Mouse (Mus musculus): ENCODE measurements around the gene Rgl2. TPM values are rescaled to one million over a fixed set of nuclear protein-coding genes. Genes with fewer than 3 reads are reported as not detected.

Rgl2 gene
- polyA plus RNA-seq, 1 experiment: 272 TPM

- WGBS: 92% methylated on average over 15 of the region's 15 CpGs
- DNase-seq: no peak
- Histone ChIP-seq H3K4me1 (ENCODE audit: control insufficient read depth, insufficient read depth, low read length) (peaks cover 3% of the 10 kb centered on the region), H3K4me3 (replicated peaks; ENCODE audit: extremely low read depth, low read depth, low read length) (no peak overlapping the region)
- TF ChIP-seq CTCF (IDR thresholded peaks at IDR 0.05; ENCODE audit: insufficient read depth, low read length) (no peak), POLR2A (IDR thresholded peaks at IDR 0.05; ENCODE audit: borderline replicate concordance, extremely low read depth, low read depth, low read length) (no peak)
Measured at GRCm38 (mm10) chr17:33959948-33960347, 30.6 kb downstream of the Rgl2 start.

GRCm38 (mm10) chr17:33962876-33963275 is 33.5 kb downstream of the Rgl2 start:
- WGBS: 91% methylated on average over 7 of the region's 7 CpGs
- DNase-seq: no peak
- H3K4me3 ChIP-seq (replicated peaks; ENCODE audit: extremely low read depth, low read depth, low read length): no peak overlapping the region
- no peak for TF ChIP-seq POLR2A (IDR thresholded peaks at IDR 0.05; ENCODE audit: borderline replicate concordance, extremely low read depth, low read depth, low read length)
- TF ChIP-seq CTCF (IDR thresholded peaks at IDR 0.05; ENCODE audit: insufficient read depth, low read length): no peak
- H3K4me1 ChIP-seq (ENCODE audit: control insufficient read depth, insufficient read depth, low read length): no peaks in the 10 kb centered on the region

DNA sequence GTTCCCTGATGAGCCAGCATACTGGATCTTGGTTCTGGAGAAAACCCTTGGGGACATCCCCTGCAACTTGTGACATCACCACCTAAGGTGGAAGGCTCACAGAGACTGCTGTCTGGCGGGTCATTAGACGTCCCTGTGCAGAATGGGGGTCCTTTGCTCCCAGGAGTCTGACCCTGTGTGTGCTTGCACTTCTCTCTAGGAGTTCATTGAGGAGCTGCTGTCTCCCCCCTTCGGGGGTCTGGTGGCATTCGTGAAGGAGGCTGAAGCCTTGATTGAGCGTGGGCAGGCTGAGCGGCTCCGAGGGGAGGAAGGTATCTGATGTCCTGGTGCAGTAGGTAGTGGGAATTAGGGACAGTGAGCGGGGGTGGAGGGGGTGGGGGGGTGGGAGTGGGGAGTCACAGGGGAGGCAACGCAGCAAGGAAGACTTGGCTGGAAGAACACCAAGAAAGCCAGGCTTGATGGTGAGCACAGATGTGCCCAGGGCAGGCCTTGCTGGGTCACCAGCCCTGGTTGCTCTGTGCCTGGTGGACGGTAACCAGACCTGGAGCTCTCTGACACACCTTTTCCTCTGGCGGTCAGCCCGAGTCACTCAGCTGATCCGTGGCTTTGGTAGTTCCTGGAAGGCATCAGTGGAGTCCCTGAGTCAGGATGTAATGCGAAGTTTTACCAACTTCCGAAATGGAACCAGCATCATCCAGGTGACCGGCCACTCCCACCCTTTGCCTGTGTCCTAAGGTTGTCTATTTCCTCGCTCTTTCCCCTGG is 35.9 kb downstream of the Rgl2 start:
- H3K4me3 ChIP-seq (replicated peaks; ENCODE audit: extremely low read depth, low read depth, low read length): no peak overlapping the region
- H3K4me1 ChIP-seq (ENCODE audit: control insufficient read depth, insufficient read depth, low read length): no peaks in the 10 kb centered on the region
- DNase-seq: no peak
- 89% methylated on average over 17 of the region's 17 CpGs for WGBS
- TF ChIP-seq CTCF (IDR thresholded peaks at IDR 0.05; ENCODE audit: insufficient read depth, low read length): no peak
- no peak for TF ChIP-seq POLR2A (IDR thresholded peaks at IDR 0.05; ENCODE audit: borderline replicate concordance, extremely low read depth, low read depth, low read length)

DNA sequence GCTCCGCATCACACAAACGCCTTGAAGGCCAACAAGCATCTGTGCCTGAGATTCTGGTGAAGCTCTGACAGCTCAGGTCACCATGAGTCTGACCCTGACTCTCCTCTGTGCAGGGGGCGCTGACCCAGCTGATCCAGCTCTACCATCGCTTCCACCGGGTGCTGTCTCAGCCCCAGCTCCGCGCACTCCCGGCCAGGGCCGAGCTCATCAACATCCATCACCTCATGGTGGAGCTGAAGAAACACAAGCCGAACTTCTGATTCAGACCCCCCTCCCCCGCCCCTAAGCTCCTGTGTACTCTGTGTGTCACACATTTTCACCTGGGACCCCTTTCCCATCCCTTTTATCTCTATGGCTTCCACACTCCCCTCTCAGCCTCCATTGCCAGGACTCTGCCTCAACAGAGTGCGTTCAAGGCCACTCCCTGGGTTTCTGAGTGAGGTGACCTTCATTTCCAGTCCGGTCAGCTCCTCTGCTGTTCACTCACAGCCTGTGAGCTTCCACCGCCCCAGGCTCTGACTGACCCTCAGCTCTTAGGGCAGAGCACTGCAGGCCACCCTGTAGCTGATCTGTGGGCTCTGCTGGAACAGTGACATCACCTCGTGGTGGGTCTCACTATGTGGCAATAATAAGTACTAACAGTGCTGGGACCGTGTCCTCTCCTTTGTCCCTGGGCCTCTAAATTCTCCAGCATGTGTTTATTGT is 36.7 kb downstream of the Rgl2 start:
- WGBS: 82% methylated on average over 16 of the region's 16 CpGs
- DNase-seq: no peak
- TF ChIP-seq POLR2A (IDR thresholded peaks at IDR 0.05; ENCODE audit: borderline replicate concordance, extremely low read depth, low read depth, low read length): no peak
- TF ChIP-seq CTCF (IDR thresholded peaks at IDR 0.05; ENCODE audit: insufficient read depth, low read length): no peak
- Histone ChIP-seq H3K4me1 (ENCODE audit: control insufficient read depth, insufficient read depth, low read length) (no peaks in the 10 kb centered on the region), H3K4me3 (replicated peaks; ENCODE audit: extremely low read depth, low read depth, low read length) (no peak overlapping the region)

GRCm38 (mm10) chr17:33968489-33968888 is 39.1 kb downstream of the Rgl2 start:
- DNase-seq: peak; percentile 80
- Histone ChIP-seq H3K4me3 (replicated peaks; ENCODE audit: extremely low read depth, low read depth, low read length) (no peak overlapping the region), H3K4me1 (ENCODE audit: control insufficient read depth, insufficient read depth, low read length) (no peaks in the 10 kb centered on the region)
- TF ChIP-seq POLR2A (IDR thresholded peaks at IDR 0.05; ENCODE audit: borderline replicate concordance, extremely low read depth, low read depth, low read length) (peak; percentile 23; the same call in 1 of the 2 replicates), CTCF (IDR thresholded peaks at IDR 0.05; ENCODE audit: insufficient read depth, low read length) (peak; percentile 95)
- WGBS: 2% methylated on average over 9 of the region's 9 CpGs

DNA sequence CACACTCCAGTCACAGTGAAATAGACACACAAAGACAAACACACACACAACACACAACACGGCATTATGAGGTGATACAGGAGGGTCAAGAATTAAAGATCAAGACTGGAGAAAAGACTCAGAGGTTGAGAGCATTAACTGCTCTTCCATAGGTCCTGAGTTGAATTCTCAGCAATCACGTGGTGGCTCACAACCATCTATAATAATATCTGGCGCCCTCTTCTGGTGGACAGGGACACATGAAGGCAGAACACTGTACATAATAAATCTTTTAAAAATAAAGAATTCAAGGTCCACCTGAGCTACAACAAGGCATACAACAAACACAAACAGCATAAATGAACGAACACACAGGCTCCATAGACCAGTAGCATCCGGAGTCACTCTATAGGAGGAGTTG is 39.6 kb downstream of the Rgl2 start:
- WGBS: 28% methylated on average over 5 of the region's 5 CpGs
- Histone ChIP-seq H3K4me1 (ENCODE audit: control insufficient read depth, insufficient read depth, low read length) (no peaks in the 10 kb centered on the region), H3K4me3 (replicated peaks; ENCODE audit: extremely low read depth, low read depth, low read length) (no peak overlapping the region)
- TF ChIP-seq POLR2A (IDR thresholded peaks at IDR 0.05; ENCODE audit: borderline replicate concordance, extremely low read depth, low read depth, low read length): no peak
- TF ChIP-seq CTCF (IDR thresholded peaks at IDR 0.05; ENCODE audit: insufficient read depth, low read length): no peak
- no peak for DNase-seq

GRCm38 (mm10) chr17:33969394-33969793 is 40.1 kb downstream of the Rgl2 start:
- Histone ChIP-seq H3K4me1 (ENCODE audit: control insufficient read depth, insufficient read depth, low read length) (no peaks in the 10 kb centered on the region), H3K4me3 (replicated peaks; ENCODE audit: extremely low read depth, low read depth, low read length) (no peak overlapping the region)
- WGBS: 76% methylated on average over 4 of the region's 4 CpGs
- DNase-seq: no peak
- TF ChIP-seq CTCF (IDR thresholded peaks at IDR 0.05; ENCODE audit: insufficient read depth, low read length): no peak
- no peak for TF ChIP-seq POLR2A (IDR thresholded peaks at IDR 0.05; ENCODE audit: borderline replicate concordance, extremely low read depth, low read depth, low read length)

- Histone ChIP-seq H3K4me3 (replicated peaks; ENCODE audit: extremely low read depth, low read depth, low read length) (no peak overlapping the region), H3K4me1 (ENCODE audit: control insufficient read depth, insufficient read depth, low read length) (no peaks in the 10 kb centered on the region)
- TF ChIP-seq CTCF (IDR thresholded peaks at IDR 0.05; ENCODE audit: insufficient read depth, low read length): no peak
- TF ChIP-seq POLR2A (IDR thresholded peaks at IDR 0.05; ENCODE audit: borderline replicate concordance, extremely low read depth, low read depth, low read length): no peak
- 11% methylated on average over 1 of the region's 1 CpGs for WGBS
- DNase-seq: no peak
Measured at GRCm38 (mm10) chr17:33972691-33973090, 43.3 kb downstream of the Rgl2 start.

DNA sequence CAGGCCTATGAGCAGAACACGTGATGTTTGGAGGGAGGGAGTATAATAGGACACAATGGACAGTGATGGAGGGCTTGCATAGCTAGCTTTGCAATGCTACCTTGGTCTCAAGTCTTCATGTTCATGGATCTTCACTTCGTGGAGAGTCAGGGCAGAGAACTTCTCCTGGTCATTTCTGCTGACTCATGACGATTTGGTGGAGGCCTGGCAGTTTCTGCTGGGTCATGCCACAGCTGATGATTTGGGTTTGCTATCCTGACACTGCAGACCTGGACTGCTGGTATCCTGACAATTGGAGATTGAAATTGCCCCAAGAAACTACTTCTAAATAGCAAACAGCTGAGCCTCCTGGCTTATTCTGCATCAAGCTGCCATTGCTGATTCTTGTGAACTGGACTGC is 44.2 kb downstream of the Rgl2 start:
- no peak for TF ChIP-seq POLR2A (IDR thresholded peaks at IDR 0.05; ENCODE audit: borderline replicate concordance, extremely low read depth, low read depth, low read length)
- TF ChIP-seq CTCF (IDR thresholded peaks at IDR 0.05; ENCODE audit: insufficient read depth, low read length): no peak

More for the DNA sequence above, 44.2 kb downstream of the Rgl2 start:
- DNase-seq: no peak
- 67% methylated on average over 3 of the region's 3 CpGs for WGBS
- Histone ChIP-seq H3K4me3 (replicated peaks; ENCODE audit: extremely low read depth, low read depth, low read length) (no peak overlapping the region), H3K4me1 (ENCODE audit: control insufficient read depth, insufficient read depth, low read length) (no peaks in the 10 kb centered on the region)
